Mouse (Mus musculus) kidney, embryonic 15.5 days (tissue): Measurements from ENCODE around the gene Appl2. TPM values are rescaled to one million over a fixed set of nuclear protein-coding genes. Genes with fewer than 3 reads are reported as not detected.

Experiments
- ATAC-seq: fragments of 200-750 bp; cut with Nextera tagmentation; replicated peaks from 2 replicates; pipeline ENCODE4 v1.8.0; 2017; ENCODE audit warnings: moderate TSS enrichment; ENCODE audit not compliant: low FRiP score
- H3K27ac ChIP-seq: fragments of 300-500 bp; sonication (generic); 2 replicates; pipeline ENCODE4 v1.5.1; 2015; ENCODE audit warnings: mild to moderate bottlenecking, inconsistent platforms
- H3K27me3 ChIP-seq: fragments of 300-500 bp; sonication (generic); 2 replicates; pipeline ENCODE4 v1.6.1; 2015; ENCODE audit warnings: inconsistent platforms
- H3K36me3 ChIP-seq: fragments of 300-500 bp; sonication (generic); 2 replicates; pipeline ENCODE4 v1.6.1; 2015; ENCODE audit warnings: inconsistent platforms
- H3K4me1 ChIP-seq: fragments of 300-500 bp; sonication (generic); 2 replicates; pipeline ENCODE4 v1.6.1; 2015; ENCODE audit warnings: inconsistent platforms
- H3K4me2 ChIP-seq: fragments of 300-500 bp; sonication (generic); 2 replicates; pipeline ENCODE4 v1.6.1; 2015; ENCODE audit warnings: moderate library complexity, mild to moderate bottlenecking, inconsistent platforms
- H3K4me3 ChIP-seq: fragments of 300-500 bp; sonication (generic); replicated peaks from 2 replicates; pipeline ENCODE4 v1.5.1; 2015; ENCODE audit warnings: mild to moderate bottlenecking, inconsistent platforms
- H3K9ac ChIP-seq: fragments of 300-500 bp; sonication (generic); 2 replicates; pipeline ENCODE4 v1.6.1; 2015; ENCODE audit warnings: mild to moderate bottlenecking, inconsistent platforms
- H3K9me3 ChIP-seq: fragments of 300-500 bp; sonication (generic); replicated peaks from 2 replicates; pipeline ENCODE4 v1.6.1; 2016; ENCODE audit warnings: inconsistent platforms
- WGBS: fragments of 180-500 bp; shearing (Covaris S2); methylation state at CpG from one replicate; pipeline ENCODE4 v1.1.7; 2015; ENCODE audit warnings: mixed read lengths; 5-methylcytosine and 5-hydroxymethylcytosine counted together
- polyA plus RNA-seq: library from polyadenylated mRNA; unstranded; fragments of >200 nt; fragmentation: Nextera tagmentation; extraction: Ambion mirVana; gene quantifications from 2 replicates; pipeline ENCODE4 v1.2.1, GENCODE M21; 2015

Appl2 gene
- polyA plus RNA-seq, 1 experiment from 2014 or later = 44.8 TPM

- peaks cover 44% of the 10 kb centered on the region for H3K4me1 ChIP-seq
- ATAC-seq = no peak
- no peak overlapping the region for H3K9ac ChIP-seq
- H3K4me2 ChIP-seq = no peak overlapping the region
- H3K9me3 ChIP-seq = no peaks in the 10 kb centered on the region
- H3K4me3 ChIP-seq = no peak overlapping the region
- H3K27me3 ChIP-seq = no peaks in the 10 kb centered on the region
- WGBS = 74% methylated on average over 7 of the region's 7 CpGs
- H3K36me3 ChIP-seq = no peaks in the 10 kb centered on the region
- H3K27ac ChIP-seq = no peak overlapping the region
These were observed 2.1 kb downstream of the Appl2 start for GRCm38 (mm10) chr10:83646351-83646885.

GRCm38 (mm10) chr10:83645716-83645990, 2.9 kb downstream of the Appl2 start:
- Histone ChIP-seq H3K36me3 (no peaks in the 10 kb centered on the region), H3K27me3 (no peaks in the 10 kb centered on the region), H3K4me3 (no peak overlapping the region), H3K4me1 (peaks cover 44% of the 10 kb centered on the region), H3K9me3 (no peaks in the 10 kb centered on the region), H3K27ac (no peak overlapping the region), H3K9ac (no peak overlapping the region), H3K4me2 (no peak overlapping the region)
- 93% methylated on average over 3 of the region's 3 CpGs for WGBS
- ATAC-seq = no peak

GRCm38 (mm10) chr10:83644865-83645715, 3.4 kb downstream of the Appl2 start:
- ATAC-seq = no peak
- no peak overlapping the region for H3K27ac ChIP-seq
- WGBS = 66% methylated on average over 16 of the region's 16 CpGs
- no peaks in the 10 kb centered on the region for H3K9me3 ChIP-seq
- no peak overlapping the region for H3K4me3 ChIP-seq
- 0 out of 2 replicates have a peak, but pooled peaks cover under 1% of the 10 kb centered on the region for H3K36me3 ChIP-seq
- no peak overlapping the region for H3K4me2 ChIP-seq
- peaks cover 44% of the 10 kb centered on the region for H3K4me1 ChIP-seq
- H3K9ac ChIP-seq = no peak overlapping the region
- no peaks in the 10 kb centered on the region for H3K27me3 ChIP-seq

GRCm38 (mm10) chr10:83644167-83644566, 4.4 kb downstream of the Appl2 start:
- Histone ChIP-seq H3K4me1 (peaks cover 42% of the 10 kb centered on the region), H3K4me2 (no peak overlapping the region), H3K4me3 (no peak overlapping the region), H3K27ac (no peak overlapping the region), H3K36me3 (0 out of 2 replicates have a peak, but pooled peaks cover 7% of the 10 kb centered on the region), H3K9me3 (no peaks in the 10 kb centered on the region), H3K9ac (no peak overlapping the region), H3K27me3 (no peaks in the 10 kb centered on the region)
- ATAC-seq = no peak
- WGBS = 83% methylated on average over 8 of the region's 8 CpGs

GRCm38 (mm10) chr10:83641641-83642040, 6.9 kb downstream of the Appl2 start:
- Histone ChIP-seq H3K9me3 (no peaks in the 10 kb centered on the region), H3K27me3 (no peaks in the 10 kb centered on the region), H3K27ac (no peak overlapping the region), H3K36me3 (0 out of 2 replicates have a peak, but pooled peaks cover 7% of the 10 kb centered on the region), H3K4me2 (no peak overlapping the region), H3K4me1 (peaks cover 26% of the 10 kb centered on the region), H3K9ac (no peak overlapping the region), H3K4me3 (no peak overlapping the region)
- 86% methylated on average over 3 of the region's 3 CpGs for WGBS
- no peak for ATAC-seq

GRCm38 (mm10) chr10:83639881-83640386, 8.6 kb downstream of the Appl2 start:
- 83% methylated on average over 10 of the region's 10 CpGs for WGBS
- no peak for ATAC-seq

GRCm38 (mm10) chr10:83637295-83637694, 11.2 kb downstream of the Appl2 start:
- no peak overlapping the region for H3K9ac ChIP-seq
- H3K36me3 ChIP-seq = 0 out of 2 replicates have a peak, but pooled peaks cover 7% of the 10 kb centered on the region
- no peak overlapping the region for H3K4me3 ChIP-seq
- no peaks in the 10 kb centered on the region for H3K27me3 ChIP-seq
- WGBS = 37% methylated on average over 6 of the region's 6 CpGs
- H3K4me1 ChIP-seq = peaks cover 21% of the 10 kb centered on the region
- H3K9me3 ChIP-seq = no peaks in the 10 kb centered on the region
- H3K4me2 ChIP-seq = no peak overlapping the region
- ATAC-seq = no peak
- no peak overlapping the region for H3K27ac ChIP-seq

More at GRCm38 (mm10) chr10:83639881-83640386, 8.6 kb downstream of the Appl2 start:
- peaks cover 15% of the 10 kb centered on the region for H3K4me1 ChIP-seq
- no peak overlapping the region for H3K9ac ChIP-seq
- H3K4me3 ChIP-seq = no peak overlapping the region
- no peak overlapping the region for H3K27ac ChIP-seq
- no peak overlapping the region for H3K4me2 ChIP-seq
- H3K9me3 ChIP-seq = no peaks in the 10 kb centered on the region
- 0 out of 2 replicates have a peak, but pooled peaks cover 7% of the 10 kb centered on the region for H3K36me3 ChIP-seq
- no peaks in the 10 kb centered on the region for H3K27me3 ChIP-seq

GRCm38 (mm10) chr10:83636191-83636590, 12.3 kb downstream of the Appl2 start:
- no peak for ATAC-seq
- Histone ChIP-seq H3K9ac (no peak overlapping the region), H3K27ac (no peak overlapping the region)

GRCm38 (mm10) chr10:83634461-83634860, 14.1 kb downstream of the Appl2 start:
- Histone ChIP-seq H3K9ac (no peak overlapping the region), H3K9me3 (no peaks in the 10 kb centered on the region), H3K27ac (no peak overlapping the region), H3K36me3 (peaks cover 6% of the 10 kb centered on the region; the same call in 1 of the 2 replicates), H3K4me3 (no peak overlapping the region), H3K27me3 (no peaks in the 10 kb centered on the region), H3K4me1 (peaks cover 30% of the 10 kb centered on the region), H3K4me2 (no peak overlapping the region)
- WGBS = 39% methylated on average over 5 of the region's 5 CpGs
- 0 out of 2 replicates have a peak, but pooled peaks have one; percentile 6 for ATAC-seq

More at GRCm38 (mm10) chr10:83636191-83636590, 12.3 kb downstream of the Appl2 start:
- WGBS = 92% methylated on average over 2 of the region's 2 CpGs
- Histone ChIP-seq H3K4me2 (no peak overlapping the region), H3K36me3 (peaks cover 13% of the 10 kb centered on the region; the same call in 1 of the 2 replicates), H3K4me1 (peaks cover 25% of the 10 kb centered on the region), H3K9me3 (no peaks in the 10 kb centered on the region), H3K4me3 (no peak overlapping the region), H3K27me3 (no peaks in the 10 kb centered on the region)

- Histone ChIP-seq H3K4me3 (no peak overlapping the region), H3K4me2 (no peak overlapping the region), H3K27ac (no peak overlapping the region), H3K4me1 (peaks cover 40% of the 10 kb centered on the region), H3K9me3 (no peaks in the 10 kb centered on the region), H3K9ac (no peak overlapping the region), H3K27me3 (no peaks in the 10 kb centered on the region), H3K36me3 (peaks cover 10% of the 10 kb centered on the region; the same call in 1 of the 2 replicates)
- 74% methylated on average over 7 of the region's 7 CpGs for WGBS
- ATAC-seq = no peak
These were observed 15.6 kb downstream of the Appl2 start for GRCm38 (mm10) chr10:83632806-83633374.

- H3K4me1 ChIP-seq = peaks cover 40% of the 10 kb centered on the region
- H3K27ac ChIP-seq = 0 out of 2 replicates have a peak overlapping the region, but pooled peaks have one; percentile 32
- H3K36me3 ChIP-seq = peaks cover 20% of the 10 kb centered on the region
- no peak for ATAC-seq
- no peak overlapping the region for H3K4me2 ChIP-seq
- H3K4me3 ChIP-seq = no peak overlapping the region
- no peaks in the 10 kb centered on the region for H3K9me3 ChIP-seq
- 81% methylated on average over 10 of the region's 10 CpGs for WGBS
- no peak overlapping the region for H3K9ac ChIP-seq
- H3K27me3 ChIP-seq = no peaks in the 10 kb centered on the region
These were observed 16.8 kb downstream of the Appl2 start for GRCm38 (mm10) chr10:83631775-83632174.

- no peak overlapping the region for H3K4me3 ChIP-seq
- H3K9ac ChIP-seq = no peak overlapping the region
- 78% methylated on average over 3 of the region's 3 CpGs for WGBS
- no peaks in the 10 kb centered on the region for H3K9me3 ChIP-seq
- ATAC-seq = no peak
- peaks cover 40% of the 10 kb centered on the region for H3K4me1 ChIP-seq
- H3K27ac ChIP-seq = no peak overlapping the region
- H3K36me3 ChIP-seq = peaks cover 22% of the 10 kb centered on the region
- H3K27me3 ChIP-seq = no peaks in the 10 kb centered on the region
- no peak overlapping the region for H3K4me2 ChIP-seq
These were observed 17.6 kb downstream of the Appl2 start for GRCm38 (mm10) chr10:83630899-83631298.
